Mouse (Mus musculus): ENCODE results near the gene Wdr70.

DNA sequence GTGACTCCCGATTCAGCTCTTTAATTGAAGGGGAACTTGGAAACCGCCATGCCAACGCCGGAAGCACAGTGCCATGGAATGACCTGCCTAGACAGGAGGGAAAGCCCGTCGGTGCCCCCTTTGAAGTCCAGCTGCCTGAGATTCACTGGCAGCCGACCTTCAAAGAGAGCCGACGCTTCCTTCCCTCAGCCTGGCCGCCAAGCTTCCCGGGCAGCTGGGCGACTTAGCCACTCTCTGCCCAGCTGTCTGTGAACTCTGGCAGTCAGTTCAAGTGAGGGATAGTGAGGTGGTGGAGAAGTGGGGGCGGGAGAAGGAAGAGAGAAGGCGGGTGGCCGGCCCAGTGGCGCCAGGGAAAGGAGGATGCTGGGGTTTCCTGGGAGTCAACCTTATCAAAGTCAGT, 164.9 kb downstream of the Wdr70 start:
- TF ChIP-seq CTCF (IDR thresholded peaks at IDR 0.05): no peak
- no peak for TF ChIP-seq EP300 (IDR thresholded peaks at IDR 0.05)
